Mouse (Mus musculus): ENCODE measurements around the gene Ces1e. TPM values are rescaled to one million over a fixed set of nuclear protein-coding genes. Genes with fewer than 3 reads are reported as not detected.
"Not testable (repeated sequence)": the region's sequence is repeated elsewhere in the genome, so short reads cannot be mapped to it uniquely, and the experiment has no call there.

The Ces1e gene
- polyA plus RNA-seq, 1 experiment from 2014 or later, result 4.7 TPM

- Histone ChIP-seq H3K9ac (no peak overlapping the region), H3K4me1 (replicated peaks) (no peaks in the 10 kb centered on the region), H3K4me2 (peak overlapping the region; percentile 16; the same call in 1 of the 2 replicates), H3K27me3 (no peaks in the 10 kb centered on the region), H3K4me3 (replicated peaks) (no peak overlapping the region), H3K36me3 (replicated peaks) (no peaks in the 10 kb centered on the region), H3K9me3 (replicated peaks) (no peaks in the 10 kb centered on the region), H3K27ac (replicated peaks) (no peak overlapping the region)
- 49% methylated on average over 11 of the region's 11 CpGs for WGBS (ENCODE audit: insufficient replicate concordance)
- ATAC-seq (ENCODE audit: insufficient read depth), result no peak
Observed at GRCm38 (mm10) chr8:93228673-93229370, 597 bp downstream of the Ces1e start.

GRCm38 (mm10) chr8:93226471-93226870 is 2.9 kb downstream of the Ces1e start:
- not testable (repeated sequence) for H3K9ac ChIP-seq; H3K9me3 ChIP-seq (replicated peaks); H3K4me2 ChIP-seq; H3K4me1 ChIP-seq (replicated peaks); H3K27ac ChIP-seq (replicated peaks); H3K4me3 ChIP-seq (replicated peaks); ATAC-seq (ENCODE audit: insufficient read depth); H3K36me3 ChIP-seq (replicated peaks); H3K27me3 ChIP-seq
- 74% methylated on average over 1 of the region's 1 CpGs for WGBS (ENCODE audit: insufficient replicate concordance)

GRCm38 (mm10) chr8:93221896-93222295 is 7.5 kb downstream of the Ces1e start:
- no peaks in the 10 kb centered on the region for H3K4me1 ChIP-seq (replicated peaks)
- no peaks in the 10 kb centered on the region for H3K27me3 ChIP-seq
- no peak overlapping the region for H3K4me2 ChIP-seq
- H3K9me3 ChIP-seq (replicated peaks), result no peaks in the 10 kb centered on the region
- no peak overlapping the region for H3K4me3 ChIP-seq (replicated peaks)
- H3K36me3 ChIP-seq (replicated peaks), result no peaks in the 10 kb centered on the region
- no peak for ATAC-seq (ENCODE audit: insufficient read depth)
- no peak overlapping the region for H3K27ac ChIP-seq (replicated peaks)
- H3K9ac ChIP-seq, result no peak overlapping the region
- 51% methylated on average over 3 of the region's 3 CpGs for WGBS (ENCODE audit: insufficient replicate concordance)

GRCm38 (mm10) chr8:93217867-93218266 is 11.6 kb downstream of the Ces1e start:
- Histone ChIP-seq H3K27me3 (no peaks in the 10 kb centered on the region), H3K27ac (replicated peaks) (no peak overlapping the region), H3K9me3 (replicated peaks) (no peaks in the 10 kb centered on the region), H3K4me2 (no peak overlapping the region), H3K4me3 (replicated peaks) (no peak overlapping the region), H3K36me3 (replicated peaks) (no peaks in the 10 kb centered on the region), H3K9ac (no peak overlapping the region), H3K4me1 (replicated peaks) (no peaks in the 10 kb centered on the region)
- ATAC-seq (ENCODE audit: insufficient read depth), result no peak
- WGBS (ENCODE audit: insufficient replicate concordance), result 56% methylated on average over 4 of the region's 4 CpGs

GRCm38 (mm10) chr8:93217375-93217774 is 12.0 kb downstream of the Ces1e start:
- no peaks in the 10 kb centered on the region for H3K36me3 ChIP-seq (replicated peaks)
- no peaks in the 10 kb centered on the region for H3K4me1 ChIP-seq (replicated peaks)
- H3K27ac ChIP-seq (replicated peaks), result no peak overlapping the region
- H3K9ac ChIP-seq, result no peak overlapping the region
- H3K4me2 ChIP-seq, result no peak overlapping the region
- no peaks in the 10 kb centered on the region for H3K9me3 ChIP-seq (replicated peaks)
- no peaks in the 10 kb centered on the region for H3K27me3 ChIP-seq
- no peak overlapping the region for H3K4me3 ChIP-seq (replicated peaks)
- ATAC-seq (ENCODE audit: insufficient read depth), result no peak
- 44% methylated on average over 1 of the region's 1 CpGs for WGBS (ENCODE audit: insufficient replicate concordance)

- no peaks in the 10 kb centered on the region for H3K27me3 ChIP-seq
- H3K27ac ChIP-seq (replicated peaks), result no peak overlapping the region
- H3K4me3 ChIP-seq (replicated peaks), result no peak overlapping the region
- H3K36me3 ChIP-seq (replicated peaks), result no peaks in the 10 kb centered on the region
- H3K4me2 ChIP-seq, result no peak overlapping the region
- no peak overlapping the region for H3K9ac ChIP-seq
- no peak for ATAC-seq (ENCODE audit: insufficient read depth)
- H3K9me3 ChIP-seq (replicated peaks), result no peaks in the 10 kb centered on the region
- H3K4me1 ChIP-seq (replicated peaks), result no peaks in the 10 kb centered on the region
Observed at GRCm38 (mm10) chr8:93211091-93211490, 18.3 kb downstream of the Ces1e start.

GRCm38 (mm10) chr8:93199146-93199545 is 30.3 kb downstream of the Ces1e start:
- H3K27me3 ChIP-seq; H3K4me2 ChIP-seq; H3K27ac ChIP-seq (replicated peaks); H3K9me3 ChIP-seq (replicated peaks); H3K9ac ChIP-seq; ATAC-seq (ENCODE audit: insufficient read depth); H3K4me3 ChIP-seq (replicated peaks); H3K4me1 ChIP-seq (replicated peaks); H3K36me3 ChIP-seq (replicated peaks): not testable (repeated sequence)
- 47% methylated on average over 7 of the region's 7 CpGs for WGBS (ENCODE audit: insufficient replicate concordance)

- peak; percentile 54 for ATAC-seq (ENCODE audit: insufficient read depth)
- Histone ChIP-seq H3K9ac (no peak within 1 kb of the TSS), H3K36me3 (replicated peaks) (no peaks in the 10 kb centered on the region), H3K27ac (replicated peaks) (no peak within 1 kb of the TSS), H3K4me3 (replicated peaks) (peak within 1 kb of the TSS; percentile 12), H3K4me1 (replicated peaks) (0 out of 2 replicates have a peak, but pooled peaks cover 4% of the 10 kb centered on the region), H3K27me3 (no peaks in the 10 kb centered on the region), H3K9me3 (replicated peaks) (no peaks in the 10 kb centered on the region), H3K4me2 (peak within 1 kb of the TSS; percentile 32)
- WGBS (ENCODE audit: insufficient replicate concordance), result 53% methylated on average over 8 of the region's 8 CpGs
Observed at GRCm38 (mm10) chr8:93197685-93198525, 31.5 kb downstream of the Ces1e start, which contains the start of gene Ces1d. Gene Ces1d, minus strand, starts transcription at chr8:93197838.

- Histone ChIP-seq H3K4me1 (replicated peaks) (0 out of 2 replicates have a peak, but pooled peaks cover 4% of the 10 kb centered on the region), H3K4me2 (peak overlapping the region; percentile 32; the same call in 1 of the 2 replicates), H3K27ac (replicated peaks) (no peak overlapping the region), H3K27me3 (no peaks in the 10 kb centered on the region), H3K36me3 (replicated peaks) (no peaks in the 10 kb centered on the region), H3K9me3 (replicated peaks) (no peaks in the 10 kb centered on the region), H3K9ac (no peak overlapping the region), H3K4me3 (replicated peaks) (no peak overlapping the region; the same call in 1 of the 2 replicates)
- no peak for ATAC-seq (ENCODE audit: insufficient read depth)
- 61% methylated on average over 5 of the region's 5 CpGs for WGBS (ENCODE audit: insufficient replicate concordance)
Observed at GRCm38 (mm10) chr8:93196436-93196835, 33.0 kb downstream of the Ces1e start.

- WGBS (ENCODE audit: insufficient replicate concordance), result 46% methylated on average over 4 of the region's 4 CpGs
- Histone ChIP-seq H3K9me3 (replicated peaks) (no peaks in the 10 kb centered on the region), H3K4me3 (replicated peaks) (no peak overlapping the region), H3K27me3 (no peaks in the 10 kb centered on the region), H3K9ac (no peak overlapping the region), H3K36me3 (replicated peaks) (no peaks in the 10 kb centered on the region), H3K4me1 (replicated peaks) (no peaks in the 10 kb centered on the region), H3K4me2 (no peak overlapping the region), H3K27ac (replicated peaks) (no peak overlapping the region)
- ATAC-seq (ENCODE audit: insufficient read depth), result no peak
Observed at GRCm38 (mm10) chr8:93180581-93181129, 48.8 kb downstream of the Ces1e start.

- Histone ChIP-seq H3K9ac (no peak overlapping the region), H3K9me3 (replicated peaks) (no peaks in the 10 kb centered on the region), H3K4me1 (replicated peaks) (no peaks in the 10 kb centered on the region), H3K27ac (replicated peaks) (no peak overlapping the region), H3K36me3 (replicated peaks) (no peaks in the 10 kb centered on the region), H3K27me3 (no peaks in the 10 kb centered on the region), H3K4me3 (replicated peaks) (no peak overlapping the region), H3K4me2 (no peak overlapping the region)
- ATAC-seq (ENCODE audit: insufficient read depth), result no peak
- WGBS (ENCODE audit: insufficient replicate concordance), result 32% methylated on average over 1 of the region's 1 CpGs
Observed at GRCm38 (mm10) chr8:93176593-93176992, 52.8 kb downstream of the Ces1e start.

Data from liver, embryonic 15.5 days (tissue).